Mouse (Mus musculus) liver, embryonic 13.5 days (tissue): ENCODE measurements around the gene Hexb. TPM values are rescaled to one million over a fixed set of nuclear protein-coding genes. Genes with fewer than 3 reads are reported as not detected.

Source experiments
- ATAC-seq: fragments of 200-750 bp; cut with Nextera tagmentation; 2 replicates; pipeline ENCODE4 v1.8.0; 2017; ENCODE audit warnings: low read depth, mild to moderate bottlenecking, moderate number of reproducible peaks, moderate library complexity
- DNase-seq: peaks from one replicate; pipeline ENCODE4 v3.0.0; 2022
- H3K27ac ChIP-seq: fragments of 300-500 bp; sonication (generic); 2 replicates; pipeline ENCODE4 v1.5.1; 2015; ENCODE audit warnings: moderate library complexity, mild to moderate bottlenecking, inconsistent platforms
- H3K27me3 ChIP-seq: fragments of 300-500 bp; sonication (generic); 2 replicates; pipeline ENCODE4 v1.6.1; 2015; ENCODE audit warnings: mild to moderate bottlenecking, inconsistent platforms
- H3K36me3 ChIP-seq: fragments of 300-500 bp; sonication (generic); 2 replicates; pipeline ENCODE4 v1.6.1; 2015; ENCODE audit warnings: mild to moderate bottlenecking, inconsistent platforms
- H3K4me1 ChIP-seq: fragments of 300-500 bp; sonication (generic); replicated peaks from 2 replicates; pipeline ENCODE4 v1.6.1; 2015; ENCODE audit warnings: inconsistent platforms
- H3K4me2 ChIP-seq: fragments of 300-500 bp; sonication (generic); 2 replicates; pipeline ENCODE4 v1.6.1; 2015; ENCODE audit warnings: inconsistent platforms, mild to moderate bottlenecking, moderate library complexity
- H3K4me3 ChIP-seq: fragments of 300-500 bp; sonication (generic); replicated peaks from 2 replicates; pipeline ENCODE4 v1.5.1; 2015; ENCODE audit warnings: mild to moderate bottlenecking, inconsistent platforms
- H3K9ac ChIP-seq: fragments of 300-500 bp; sonication (generic); 2 replicates; pipeline ENCODE4 v1.6.1; 2015; ENCODE audit warnings: mild to moderate bottlenecking, inconsistent platforms
- H3K9me3 ChIP-seq: fragments of 300-500 bp; sonication (generic); replicated peaks from 2 replicates; pipeline ENCODE4 v1.6.1; 2016; ENCODE audit warnings: inconsistent platforms
- WGBS: fragments of 180-500 bp; shearing (Covaris S2); methylation state at CpG from one replicate; pipeline ENCODE4 v1.1.7; 2015; ENCODE audit not compliant: insufficient replicate concordance; 5-methylcytosine and 5-hydroxymethylcytosine counted together
- polyA plus RNA-seq: library from polyadenylated mRNA; unstranded; fragments of >200 nt; fragmentation: Nextera tagmentation; extraction: Ambion mirVana; gene quantifications from 2 replicates; pipeline ENCODE4 v1.2.1, GENCODE M21; 2015

The Hexb gene
- polyA plus RNA-seq, 1 experiment from 2014 or later, result 16.0 TPM

GRCm38 (mm10) chr13:97201076-97201475 lies 2.9 kb upstream of the Hexb start:
- Histone ChIP-seq H3K4me2 (no peak overlapping the region), H3K9ac (no peak overlapping the region), H3K4me3 (no peak overlapping the region), H3K27me3 (no peaks in the 10 kb centered on the region), H3K9me3 (no peaks in the 10 kb centered on the region), H3K36me3 (no peaks in the 10 kb centered on the region), H3K4me1 (peaks cover 31% of the 10 kb centered on the region), H3K27ac (no peak overlapping the region)
- DNase-seq, result no peak
- ATAC-seq, result no peak
- whole genome bisulfite sequencing, result 62% methylated on average over 7 of the region's 7 CpGs

GRCm38 (mm10) chr13:97199123-97199522 lies 966 bp upstream of the Hexb start:
- Histone ChIP-seq H3K4me2 (no peak overlapping the region), H3K4me1 (peaks cover 19% of the 10 kb centered on the region), H3K4me3 (no peak overlapping the region), H3K36me3 (no peaks in the 10 kb centered on the region), H3K9ac (no peak overlapping the region), H3K9me3 (no peaks in the 10 kb centered on the region), H3K27me3 (no peaks in the 10 kb centered on the region), H3K27ac (no peak overlapping the region)
- WGBS, result 57% methylated on average over 2 of the region's 2 CpGs
- ATAC-seq, result no peak
- no peak for DNase-seq

- no peak overlapping the region for H3K9ac ChIP-seq
- no peak overlapping the region; the same call in 1 of the 2 replicates for H3K4me2 ChIP-seq
- ATAC-seq, result no peak
- H3K36me3 ChIP-seq, result no peaks in the 10 kb centered on the region
- no peak for DNase-seq
- H3K9me3 ChIP-seq, result no peaks in the 10 kb centered on the region
- no peak overlapping the region for H3K4me3 ChIP-seq
- no peak overlapping the region for H3K27ac ChIP-seq
- no peaks in the 10 kb centered on the region for H3K27me3 ChIP-seq
- peaks cover 19% of the 10 kb centered on the region for H3K4me1 ChIP-seq
- WGBS, result 77% methylated on average over 2 of the region's 2 CpGs
Observed at GRCm38 (mm10) chr13:97196925-97197218, 1.3 kb downstream of the Hexb start.

GRCm38 (mm10) chr13:97196186-97196924 lies 1.8 kb downstream of the Hexb start:
- H3K9me3 ChIP-seq, result no peaks in the 10 kb centered on the region
- no peak overlapping the region for H3K27ac ChIP-seq
- DNase-seq, result no peak
- H3K4me3 ChIP-seq, result no peak overlapping the region
- no peak overlapping the region for H3K4me2 ChIP-seq
- no peaks in the 10 kb centered on the region for H3K36me3 ChIP-seq
- WGBS, result 75% methylated on average over 12 of the region's 12 CpGs
- peaks cover 19% of the 10 kb centered on the region for H3K4me1 ChIP-seq
- H3K9ac ChIP-seq, result no peak overlapping the region
- no peaks in the 10 kb centered on the region for H3K27me3 ChIP-seq
- ATAC-seq, result no peak

GRCm38 (mm10) chr13:97193420-97193819 lies 4.7 kb downstream of the Hexb start:
- Histone ChIP-seq H3K27me3 (no peaks in the 10 kb centered on the region), H3K36me3 (no peaks in the 10 kb centered on the region), H3K4me1 (peaks cover 14% of the 10 kb centered on the region), H3K4me3 (no peak overlapping the region), H3K4me2 (no peak overlapping the region), H3K9me3 (no peaks in the 10 kb centered on the region), H3K9ac (no peak overlapping the region), H3K27ac (no peak overlapping the region)
- DNase-seq (no peak), ATAC-seq (no peak)
- WGBS, result 61% methylated on average over 7 of the region's 7 CpGs

- no peak overlapping the region for H3K9ac ChIP-seq
- no peak for ATAC-seq
Observed at GRCm38 (mm10) chr13:97192649-97193048, 5.5 kb downstream of the Hexb start.

GRCm38 (mm10) chr13:97187693-97188092 lies 10.5 kb downstream of the Hexb start:
- no peak overlapping the region for H3K4me2 ChIP-seq
- H3K27ac ChIP-seq, result no peak overlapping the region
- H3K4me3 ChIP-seq, result no peak overlapping the region
- H3K36me3 ChIP-seq, result 0 out of 2 replicates have a peak, but pooled peaks cover 3% of the 10 kb centered on the region
- H3K27me3 ChIP-seq, result no peaks in the 10 kb centered on the region
- H3K9ac ChIP-seq, result no peak overlapping the region
- no peak for DNase-seq
- WGBS, result 18% methylated on average over 5 of the region's 5 CpGs
- no peak for ATAC-seq
- no peaks in the 10 kb centered on the region for H3K4me1 ChIP-seq
- H3K9me3 ChIP-seq, result no peaks in the 10 kb centered on the region

More at GRCm38 (mm10) chr13:97192649-97193048, 5.5 kb downstream of the Hexb start:
- H3K4me1 ChIP-seq, result peaks cover 6% of the 10 kb centered on the region
- no peak overlapping the region for H3K4me2 ChIP-seq
- H3K9me3 ChIP-seq, result no peaks in the 10 kb centered on the region
- H3K4me3 ChIP-seq, result no peak overlapping the region
- H3K36me3 ChIP-seq, result no peaks in the 10 kb centered on the region
- 82% methylated on average over 11 of the region's 11 CpGs for WGBS
- H3K27ac ChIP-seq, result no peak overlapping the region
- no peak for DNase-seq
- H3K27me3 ChIP-seq, result no peaks in the 10 kb centered on the region

GRCm38 (mm10) chr13:97186346-97186745 lies 11.8 kb downstream of the Hexb start:
- no peak overlapping the region for H3K4me3 ChIP-seq
- 0 out of 2 replicates have a peak, but pooled peaks cover 4% of the 10 kb centered on the region for H3K36me3 ChIP-seq
- H3K4me2 ChIP-seq, result no peak overlapping the region
- no peaks in the 10 kb centered on the region for H3K4me1 ChIP-seq
- H3K27ac ChIP-seq, result no peak overlapping the region
- DNase-seq (no peak), ATAC-seq (no peak)
- H3K9me3 ChIP-seq, result no peaks in the 10 kb centered on the region
- 71% methylated on average over 4 of the region's 4 CpGs for WGBS
- no peaks in the 10 kb centered on the region for H3K27me3 ChIP-seq
- no peak overlapping the region for H3K9ac ChIP-seq

- no peak overlapping the region for H3K4me3 ChIP-seq
- 61% methylated on average over 5 of the region's 5 CpGs for WGBS
- H3K27ac ChIP-seq, result no peak overlapping the region
- H3K4me1 ChIP-seq, result no peaks in the 10 kb centered on the region
- DNase-seq (no peak), ATAC-seq (no peak)
- H3K4me2 ChIP-seq, result no peak overlapping the region
- H3K9me3 ChIP-seq, result no peaks in the 10 kb centered on the region
- no peak overlapping the region for H3K9ac ChIP-seq
- no peaks in the 10 kb centered on the region for H3K27me3 ChIP-seq
- H3K36me3 ChIP-seq, result peaks cover 15% of the 10 kb centered on the region
Observed at GRCm38 (mm10) chr13:97184656-97185055, 13.5 kb downstream of the Hexb start.

- no peaks in the 10 kb centered on the region for H3K4me1 ChIP-seq
- peaks cover 20% of the 10 kb centered on the region for H3K36me3 ChIP-seq
- no peak for ATAC-seq
- no peak for DNase-seq
- 75% methylated on average over 2 of the region's 2 CpGs for WGBS
- no peak overlapping the region for H3K4me3 ChIP-seq
- no peaks in the 10 kb centered on the region for H3K9me3 ChIP-seq
- H3K4me2 ChIP-seq, result no peak overlapping the region
- H3K9ac ChIP-seq, result no peak overlapping the region
- no peaks in the 10 kb centered on the region for H3K27me3 ChIP-seq
- no peak overlapping the region for H3K27ac ChIP-seq
Observed at GRCm38 (mm10) chr13:97184168-97184567, 14.0 kb downstream of the Hexb start.

GRCm38 (mm10) chr13:97182821-97183220 lies 15.3 kb downstream of the Hexb start:
- DNase-seq (no peak), ATAC-seq (no peak)
- Histone ChIP-seq H3K9me3 (no peaks in the 10 kb centered on the region), H3K4me3 (no peak overlapping the region), H3K9ac (no peak overlapping the region), H3K27ac (no peak overlapping the region), H3K4me1 (no peaks in the 10 kb centered on the region), H3K4me2 (no peak overlapping the region), H3K27me3 (no peaks in the 10 kb centered on the region), H3K36me3 (peaks cover 32% of the 10 kb centered on the region)
- WGBS, result 72% methylated on average over 4 of the region's 4 CpGs

- Histone ChIP-seq H3K4me3 (no peak overlapping the region), H3K4me2 (no peak overlapping the region), H3K27me3 (no peaks in the 10 kb centered on the region), H3K4me1 (no peaks in the 10 kb centered on the region), H3K9me3 (no peaks in the 10 kb centered on the region), H3K9ac (no peak overlapping the region), H3K27ac (no peak overlapping the region), H3K36me3 (peaks cover 54% of the 10 kb centered on the region)
- ATAC-seq (no peak), DNase-seq (no peak)
- WGBS, result 74% methylated on average over 6 of the region's 6 CpGs
Observed at GRCm38 (mm10) chr13:97180113-97180828, 17.9 kb downstream of the Hexb start.
